8 mouse cellular contexts compared by ENCODE assay signal in the genomic region with DNA sequence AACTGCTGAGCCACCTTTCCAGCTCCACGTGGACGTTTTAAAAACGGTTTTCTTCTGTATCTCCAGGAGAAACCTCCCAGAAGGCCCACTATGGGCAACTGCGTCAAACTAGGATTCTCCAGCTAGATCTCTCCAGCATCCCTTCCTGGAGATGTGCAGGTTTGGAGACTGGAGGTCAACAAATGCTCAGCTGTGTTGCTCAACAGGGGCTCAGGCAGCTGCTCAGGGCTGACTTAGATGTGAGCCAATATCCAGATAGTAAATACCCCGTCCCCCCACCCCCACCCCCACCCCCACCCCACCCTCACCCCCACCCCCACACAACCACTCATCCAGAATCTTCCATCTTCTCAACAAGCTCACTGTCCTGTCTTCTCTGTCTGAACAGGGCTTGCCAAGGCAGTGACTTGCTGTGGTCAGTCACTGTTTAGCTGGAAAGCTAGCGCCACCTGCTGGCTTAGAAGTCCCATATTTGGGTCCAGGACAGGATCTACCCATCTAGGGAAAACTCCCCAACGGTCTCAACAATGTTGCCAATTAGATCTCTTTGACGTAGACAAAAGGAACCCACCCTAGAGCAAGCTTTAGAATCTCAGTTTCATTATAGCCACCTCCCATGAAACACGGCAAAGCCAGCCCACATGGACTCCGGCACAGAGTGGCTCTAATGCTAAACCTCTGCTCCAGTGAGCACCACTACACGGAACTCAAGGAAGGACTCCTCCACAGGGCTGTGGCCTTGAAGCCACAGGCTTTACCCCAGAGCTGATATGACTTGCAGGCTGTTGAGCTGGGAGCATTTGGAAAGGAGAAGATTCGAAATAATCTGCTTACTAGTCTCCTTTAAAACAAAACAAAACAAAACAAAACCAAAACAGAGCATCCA.
DNase-seq lines count a peak whose midpoint lies in the region; ATAC-seq lines count a peak whose summit lies in the region.

No protein-coding gene starts in this region.

- peak; percentile 73 for ATAC-seq in hindbrain, embryonic 12.5 days (ENCODE audit: low FRiP score)
- ATAC-seq in inflammation-experienced regulatory T-cells, adult 6 months: no peak

- no peaks in the 10 kb centered on the region for H3K27me3 ChIP-seq in hindbrain, embryonic 12.5 days

- H3K9ac ChIP-seq in hindbrain, embryonic 12.5 days: no peak overlapping the region

- no peak overlapping the region for H3K27ac ChIP-seq in hindbrain, embryonic 12.5 days

- DNase-seq in R1 (ENCODE audit: low read depth, low spot score): peak; percentile 77
- peak; percentile 79 for DNase-seq in cerebellum, adult 8-10 months
- DNase-seq in frontal cortex, adult 2 months (ENCODE audit: extremely low spot score in 1 of 2, low spot score in 1 of 2): peak; percentile 48 to 92
- DNase-seq in layer of hippocampus, adult 9-11 months: peak; percentile 72
- peak; percentile 84 for DNase-seq in mesoderm, embryonic 11.5 days (ENCODE audit: low read depth, low spot score)
- peak; percentile 62 for DNase-seq in right cerebral cortex, postnatal 36 days (ENCODE audit: low spot score in 2 of 2)

- H3K4me3 ChIP-seq in hindbrain, embryonic 12.5 days: no peak overlapping the region

- 44% methylated on average over 12 of the region's 12 CpGs for WGBS in hindbrain, embryonic 12.5 days

- H3K36me3 ChIP-seq in hindbrain, embryonic 12.5 days: no peaks in the 10 kb centered on the region

- no peak overlapping the region for H3K4me2 ChIP-seq in hindbrain, embryonic 12.5 days (replicated peaks)

- no peaks in the 10 kb centered on the region for H3K9me3 ChIP-seq in hindbrain, embryonic 12.5 days (replicated peaks)

- no peaks in the 10 kb centered on the region for H3K4me1 ChIP-seq in hindbrain, embryonic 12.5 days
